Mouse (Mus musculus): ENCODE measurements around the gene Senp7. TPM values are rescaled to one million over a fixed set of nuclear protein-coding genes. Genes with fewer than 3 reads are reported as not detected.
A peak's percentile ranks its signal among the peaks of the same experiment; 100 is the strongest.

Gene Senp7
- polyA plus RNA-seq, 1 experiment from 2014 or later: 44.9 TPM

DNA sequence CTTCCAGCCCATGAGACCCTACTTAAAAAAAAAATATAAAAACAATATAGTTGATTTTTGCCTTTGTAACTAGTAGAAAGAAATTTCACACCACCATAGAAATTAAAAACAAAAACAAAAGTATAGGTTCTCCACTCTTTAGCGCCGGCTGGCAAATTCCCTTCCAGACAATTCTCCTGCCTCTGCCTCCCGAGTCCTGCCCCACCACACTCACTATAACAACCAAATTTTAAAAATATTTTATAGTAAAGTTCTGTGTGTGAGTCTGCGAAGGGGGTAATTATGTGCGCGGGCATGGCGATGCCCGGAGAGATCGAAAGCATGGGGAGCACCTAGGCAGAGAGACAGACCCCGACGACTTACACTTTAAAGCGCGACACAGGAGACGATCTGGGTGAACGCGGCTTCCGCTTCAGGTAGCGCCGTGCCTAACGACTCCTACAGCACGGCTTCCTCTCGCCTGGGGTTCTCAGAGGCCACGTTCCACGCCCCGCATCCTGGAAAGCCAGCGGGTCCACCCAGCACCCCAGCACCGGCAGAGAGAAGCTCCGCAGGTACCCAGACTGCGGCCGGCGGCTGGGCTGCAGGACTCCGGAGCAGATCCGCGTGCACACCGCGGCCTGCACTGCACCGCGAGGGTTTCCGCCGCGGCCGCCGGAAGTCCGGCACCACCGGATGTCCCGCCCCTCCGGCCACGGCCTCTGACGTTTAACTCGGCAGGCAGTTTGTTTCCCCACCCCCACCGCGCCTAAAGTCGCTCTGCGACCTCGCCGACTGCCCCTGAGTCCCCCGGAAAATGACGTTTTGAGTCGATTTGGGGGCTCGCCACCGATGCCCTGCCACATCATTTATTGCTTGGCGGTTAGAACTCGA is 10.8 kb upstream of the Senp7 start, which contains the start of gene Trmt10c:
Trmt10c (minus strand) TSS at position 682 of the 873 bp plus-strand sequence.
- Histone ChIP-seq H3K9ac (peak within 1 kb of the TSS; percentile 92), H3K4me2 (peak within 1 kb of the TSS; percentile 74), H3K4me3 (peak within 1 kb of the TSS; percentile 93), H3K27me3 (no peaks in the 10 kb centered on the region), H3K36me3 (peaks cover 22% of the 10 kb centered on the region), H3K27ac (peak within 1 kb of the TSS; percentile 94), H3K4me1 (peaks cover 15% of the 10 kb centered on the region), H3K9me3 (no peaks in the 10 kb centered on the region)
- under 1% methylated on average over 63 of the region's 63 CpGs for WGBS
- peak; percentile 98 for ATAC-seq (ENCODE audit: insufficient number of reproducible peaks, insufficient read depth, low FRiP score, low TSS enrichment, low read depth)

- peaks cover 15% of the 10 kb centered on the region for H3K4me1 ChIP-seq
- WGBS: 32% methylated on average over 8 of the region's 8 CpGs
- no peaks in the 10 kb centered on the region for H3K9me3 ChIP-seq
- peak overlapping the region; percentile 74 for H3K4me2 ChIP-seq
- H3K9ac ChIP-seq: peak overlapping the region; percentile 92
- ATAC-seq (ENCODE audit: insufficient number of reproducible peaks, insufficient read depth, low FRiP score, low TSS enrichment, low read depth): peak; percentile 56; the same call in 1 of the 2 replicates
- H3K27me3 ChIP-seq: no peaks in the 10 kb centered on the region
- H3K27ac ChIP-seq: peak overlapping the region; percentile 94
- H3K36me3 ChIP-seq: peaks cover 16% of the 10 kb centered on the region
- H3K4me3 ChIP-seq: peak overlapping the region; percentile 93
Measured at GRCm38 (mm10) chr16:56038090-56038489, 10.0 kb upstream of the Senp7 start.

DNA sequence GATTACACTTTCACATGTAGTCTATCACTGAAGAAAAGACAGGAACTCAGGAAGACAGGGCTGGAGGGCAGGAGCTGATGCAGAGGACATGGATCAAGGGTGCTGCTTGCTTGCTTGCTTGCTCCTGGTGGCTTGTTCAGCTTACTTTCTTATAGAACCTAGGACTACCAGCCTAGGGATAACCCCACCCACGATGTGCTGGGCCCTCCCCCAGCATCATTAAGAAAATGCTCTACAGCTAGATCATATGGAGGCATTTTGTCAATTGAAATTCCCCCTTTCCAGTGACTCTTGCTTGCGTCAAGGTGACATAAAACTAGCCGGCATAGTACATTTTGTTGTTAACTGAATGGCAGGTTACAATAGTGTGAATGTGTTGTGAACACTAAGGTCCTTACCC is 7.8 kb downstream of the Senp7 start:
- no peaks in the 10 kb centered on the region for H3K36me3 ChIP-seq
- WGBS: 81% methylated on average over 3 of the region's 3 CpGs
- ATAC-seq (ENCODE audit: insufficient number of reproducible peaks, insufficient read depth, low FRiP score, low TSS enrichment, low read depth): no peak
- no peaks in the 10 kb centered on the region for H3K27me3 ChIP-seq
- no peaks in the 10 kb centered on the region for H3K9me3 ChIP-seq
- no peaks in the 10 kb centered on the region for H3K4me1 ChIP-seq
- no peak overlapping the region for H3K4me3 ChIP-seq
- H3K4me2 ChIP-seq: no peak overlapping the region
- no peak overlapping the region for H3K27ac ChIP-seq
- no peak overlapping the region for H3K9ac ChIP-seq

DNA sequence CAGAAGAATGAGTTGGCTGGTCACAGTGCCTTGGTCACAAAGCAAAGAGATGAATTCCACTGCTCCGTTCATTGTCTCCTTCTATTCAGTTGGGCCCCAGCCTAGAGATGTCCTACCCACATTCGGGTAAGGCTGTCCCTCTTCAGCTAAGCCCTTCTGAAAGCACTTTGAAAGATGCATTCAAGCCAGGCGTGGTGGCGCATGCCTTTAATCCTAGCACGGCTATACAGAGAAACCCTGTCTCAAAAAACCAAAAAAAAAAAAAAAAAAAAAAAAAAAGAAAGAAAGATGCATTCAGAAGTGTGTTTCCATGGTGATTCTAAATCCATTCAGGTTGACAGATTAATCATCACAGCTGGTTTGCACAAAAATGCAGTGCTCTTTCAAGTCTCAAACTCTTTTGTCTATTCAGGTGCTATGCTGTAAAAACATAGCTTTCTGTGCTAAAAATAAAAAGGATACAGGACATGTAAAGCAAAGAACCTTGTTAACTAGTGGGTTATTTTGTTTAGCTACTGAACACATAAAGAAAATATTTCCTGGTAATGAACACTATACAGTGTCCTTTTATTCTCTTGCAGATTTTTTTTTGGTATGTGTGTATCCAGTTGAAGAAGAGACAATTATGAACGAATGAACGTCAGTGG is 8.9 kb downstream of the Senp7 start:
- Histone ChIP-seq H3K9ac (no peak overlapping the region), H3K4me1 (no peaks in the 10 kb centered on the region), H3K9me3 (no peaks in the 10 kb centered on the region), H3K4me3 (no peak overlapping the region), H3K4me2 (no peak overlapping the region), H3K27ac (no peak overlapping the region), H3K36me3 (no peaks in the 10 kb centered on the region), H3K27me3 (no peaks in the 10 kb centered on the region)
- WGBS: 59% methylated on average over 7 of the region's 7 CpGs
- no peak for ATAC-seq (ENCODE audit: insufficient number of reproducible peaks, insufficient read depth, low FRiP score, low TSS enrichment, low read depth)

GRCm38 (mm10) chr16:56058151-56058550 is 10.0 kb downstream of the Senp7 start:
- H3K27ac ChIP-seq: no peak overlapping the region
- H3K36me3 ChIP-seq: no peaks in the 10 kb centered on the region
- ATAC-seq (ENCODE audit: insufficient number of reproducible peaks, insufficient read depth, low FRiP score, low TSS enrichment, low read depth): no peak
- no peak overlapping the region for H3K4me2 ChIP-seq
- no peaks in the 10 kb centered on the region for H3K27me3 ChIP-seq
- H3K4me1 ChIP-seq: no peaks in the 10 kb centered on the region
- WGBS: 84% methylated on average over 10 of the region's 10 CpGs
- H3K4me3 ChIP-seq: no peak overlapping the region
- no peaks in the 10 kb centered on the region for H3K9me3 ChIP-seq
- no peak overlapping the region for H3K9ac ChIP-seq

DNA sequence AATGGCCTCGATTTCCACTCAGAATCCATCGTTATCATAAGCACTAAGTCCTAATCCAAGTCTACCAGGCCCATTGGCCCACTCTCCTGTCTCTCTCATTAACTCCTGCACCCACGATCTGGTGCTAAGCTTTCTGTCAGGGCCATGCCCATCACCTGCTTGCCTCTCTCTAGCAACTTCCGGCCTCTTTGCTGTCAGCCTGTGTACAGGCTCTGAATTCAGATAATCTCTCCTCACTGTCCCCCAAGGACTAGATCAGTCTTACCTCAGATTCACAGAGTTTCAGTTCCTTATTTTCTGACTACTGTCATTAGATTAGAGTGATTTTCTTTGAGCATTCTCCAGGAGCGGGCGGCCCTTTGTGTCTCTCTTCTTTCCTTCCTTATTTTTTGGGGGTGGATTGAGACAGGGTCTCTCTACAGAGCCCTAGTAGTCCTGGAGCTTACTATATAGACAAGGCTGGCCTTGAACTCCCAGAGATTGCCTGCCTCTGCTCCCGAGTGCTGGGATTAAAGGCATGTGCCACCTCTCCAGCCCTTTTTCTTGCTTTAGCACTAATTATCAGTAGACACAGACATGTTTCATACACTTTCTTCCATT is 14.0 kb downstream of the Senp7 start:
- 75% methylated on average over 7 of the region's 7 CpGs for WGBS
- no peak overlapping the region for H3K27ac ChIP-seq
- H3K4me1 ChIP-seq: no peaks in the 10 kb centered on the region
- no peaks in the 10 kb centered on the region for H3K9me3 ChIP-seq
- no peak for ATAC-seq (ENCODE audit: insufficient number of reproducible peaks, insufficient read depth, low FRiP score, low TSS enrichment, low read depth)
- H3K9ac ChIP-seq: no peak overlapping the region
- no peak overlapping the region for H3K4me2 ChIP-seq
- no peak overlapping the region for H3K4me3 ChIP-seq
- H3K36me3 ChIP-seq: no peaks in the 10 kb centered on the region
- no peaks in the 10 kb centered on the region; the same call in 1 of the 2 replicates for H3K27me3 ChIP-seq

DNA sequence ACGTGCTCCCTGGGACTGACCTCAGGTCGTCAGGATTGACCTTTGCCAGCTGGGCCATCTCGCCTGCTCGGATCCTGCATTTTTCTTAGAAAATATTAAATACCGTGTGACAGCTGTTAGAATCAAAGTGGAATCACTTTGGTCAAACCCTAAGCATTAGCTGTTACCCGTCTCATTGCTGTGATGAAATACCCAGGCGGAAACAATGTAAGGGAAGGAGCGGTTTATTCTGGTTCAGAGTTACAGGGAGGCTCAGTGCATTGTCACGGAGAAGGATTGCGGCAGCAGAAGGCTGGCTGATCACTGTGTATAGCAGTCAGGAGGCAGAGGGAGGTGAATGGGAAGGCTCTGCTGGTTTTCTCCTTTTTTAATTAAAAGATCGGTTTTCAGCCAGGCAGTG is 14.8 kb downstream of the Senp7 start:
- no peaks in the 10 kb centered on the region for H3K36me3 ChIP-seq
- no peak overlapping the region for H3K27ac ChIP-seq
- WGBS: 60% methylated on average over 11 of the region's 11 CpGs
- no peaks in the 10 kb centered on the region for H3K9me3 ChIP-seq
- H3K4me3 ChIP-seq: no peak overlapping the region
- no peak overlapping the region for H3K4me2 ChIP-seq
- H3K27me3 ChIP-seq: no peaks in the 10 kb centered on the region; the same call in 1 of the 2 replicates
- no peaks in the 10 kb centered on the region for H3K4me1 ChIP-seq
- ATAC-seq (ENCODE audit: insufficient number of reproducible peaks, insufficient read depth, low FRiP score, low TSS enrichment, low read depth): no peak
- H3K9ac ChIP-seq: no peak overlapping the region

GRCm38 (mm10) chr16:56064334-56064990 is 16.3 kb downstream of the Senp7 start:
- H3K4me1 ChIP-seq: no peaks in the 10 kb centered on the region
- no peak overlapping the region for H3K27ac ChIP-seq
- H3K9me3 ChIP-seq: no peaks in the 10 kb centered on the region
- no peaks in the 10 kb centered on the region; the same call in 1 of the 2 replicates for H3K27me3 ChIP-seq
- H3K36me3 ChIP-seq: no peaks in the 10 kb centered on the region
- ATAC-seq (ENCODE audit: insufficient number of reproducible peaks, insufficient read depth, low FRiP score, low TSS enrichment, low read depth): peak; percentile 86
- peak overlapping the region; percentile 69 for H3K4me2 ChIP-seq
- 9% methylated on average over 20 of the region's 20 CpGs for WGBS
- H3K4me3 ChIP-seq: peak overlapping the region; percentile 43
- peak overlapping the region; percentile 68 for H3K9ac ChIP-seq

- H3K36me3 ChIP-seq: no peaks in the 10 kb centered on the region
- no peak overlapping the region for H3K4me3 ChIP-seq
- no peak overlapping the region for H3K9ac ChIP-seq
- no peaks in the 10 kb centered on the region for H3K9me3 ChIP-seq
- WGBS: 45% methylated on average over 8 of the region's 8 CpGs
- no peaks in the 10 kb centered on the region for H3K4me1 ChIP-seq
- no peak overlapping the region for H3K4me2 ChIP-seq
- no peak for ATAC-seq (ENCODE audit: insufficient number of reproducible peaks, insufficient read depth, low FRiP score, low TSS enrichment, low read depth)
- no peak overlapping the region for H3K27ac ChIP-seq
- H3K27me3 ChIP-seq: no peaks in the 10 kb centered on the region; the same call in 1 of the 2 replicates
Measured at GRCm38 (mm10) chr16:56066113-56066512, 18.0 kb downstream of the Senp7 start.

- WGBS: 87% methylated on average over 6 of the region's 6 CpGs
Measured at GRCm38 (mm10) chr16:56068523-56069070, 20.5 kb downstream of the Senp7 start.

More at GRCm38 (mm10) chr16:56068523-56069070, 20.5 kb downstream of the Senp7 start:
- no peak overlapping the region for H3K9ac ChIP-seq
- no peak overlapping the region for H3K4me2 ChIP-seq
- H3K27me3 ChIP-seq: no peaks in the 10 kb centered on the region; the same call in 1 of the 2 replicates
- no peaks in the 10 kb centered on the region for H3K4me1 ChIP-seq
- no peaks in the 10 kb centered on the region for H3K36me3 ChIP-seq
- no peak overlapping the region for H3K4me3 ChIP-seq
- no peaks in the 10 kb centered on the region for H3K9me3 ChIP-seq
- H3K27ac ChIP-seq: no peak overlapping the region
- no peak for ATAC-seq (ENCODE audit: insufficient number of reproducible peaks, insufficient read depth, low FRiP score, low TSS enrichment, low read depth)
